Mouse (Mus musculus): ENCODE data around the gene Nxpe5. TPM values are rescaled to one million over a fixed set of nuclear protein-coding genes. Genes with fewer than 3 reads are reported as not detected.

Nxpe5 gene
- polyA plus RNA-seq (2014; fragmentation: Illumina TruSeq; extraction: RNeasy Lipid Tissue Mini Kit (QIAGEN cat#74804); ENCODE audit: low read depth, low replicate concordance), result not detected

GRCm38 (mm10) chr5:138225700-138226099 lies at the start of gene Nxpe5:
Gene Nxpe5 (plus strand): TSS chr5:138225898.

GRCm38 (mm10) chr5:138186950-138187638 lies 38.6 kb upstream of the Nxpe5 start, which contains the start of the genes Taf6 and Cnpy4:
Gene Taf6 (minus strand): TSS chr5:138187451.
Gene Cnpy4 (plus strand): TSS chr5:138187485.

GRCm38 (mm10) chr5:138193771-138194727 lies 31.6 kb upstream of the Nxpe5 start, which contains the start of gene Mblac1:
Gene Mblac1 (plus strand): TSS chr5:138194314.

GRCm38 (mm10) chr5:138255353-138256093 lies 29.8 kb downstream of the Nxpe5 start, which contains the start of gene Lamtor4:
Gene Lamtor4 (plus strand): TSS chr5:138255482.

GRCm38 (mm10) chr5:138263260-138264206 lies 37.8 kb downstream of the Nxpe5 start, which contains the start of gene BC037034:
Gene BC037034 (minus strand): TSS chr5:138264033.

GRCm38 (mm10) chr5:138272409-138272923 lies 46.8 kb downstream of the Nxpe5 start, which contains the start of gene Gal3st4:
Gene Gal3st4 (minus strand): TSS chr5:138272840.

GRCm38 (mm10) chr5:138279585-138280424 lies 54.1 kb downstream of the Nxpe5 start, which contains the start of the genes Gm43720, Gpc2 and Stag3:
Gene Gm43720 (minus strand): TSS chr5:138279958.
Gene Gpc2 (minus strand): TSS chr5:138280005.
Gene Stag3 (plus strand): TSS chr5:138280240.

Other genes with a start within 250 kb of the Nxpe5 start
- 14.1 TPM for gene Azgp1, start 244.4 kb upstream of the Nxpe5 start, polyA plus RNA-seq (2014; fragmentation: Illumina TruSeq; extraction: RNeasy Lipid Tissue Mini Kit (QIAGEN cat#74804); ENCODE audit: low read depth, low replicate concordance)
- not detected for gene Smok3a, start 204.6 kb upstream of the Nxpe5 start, polyA plus RNA-seq (2014; fragmentation: Illumina TruSeq; extraction: RNeasy Lipid Tissue Mini Kit (QIAGEN cat#74804); ENCODE audit: low read depth, low replicate concordance)
- gene Smok3b, start 204.5 kb upstream of the Nxpe5 start, polyA plus RNA-seq (2014; fragmentation: Illumina TruSeq; extraction: RNeasy Lipid Tissue Mini Kit (QIAGEN cat#74804); ENCODE audit: low read depth, low replicate concordance), result not detected
- gene Smok3c, start 172.7 kb upstream of the Nxpe5 start, polyA plus RNA-seq (2014; fragmentation: Illumina TruSeq; extraction: RNeasy Lipid Tissue Mini Kit (QIAGEN cat#74804); ENCODE audit: low read depth, low replicate concordance), result not detected
- gene Zkscan1, start 140.8 kb upstream of the Nxpe5 start, polyA plus RNA-seq (2014; fragmentation: Illumina TruSeq; extraction: RNeasy Lipid Tissue Mini Kit (QIAGEN cat#74804); ENCODE audit: low read depth, low replicate concordance), result 50.9 TPM
- 17.5 TPM for gene Zscan21, start 109.0 kb upstream of the Nxpe5 start, polyA plus RNA-seq (2014; fragmentation: Illumina TruSeq; extraction: RNeasy Lipid Tissue Mini Kit (QIAGEN cat#74804); ENCODE audit: low read depth, low replicate concordance)
- gene Zfp113, start 70.2 kb upstream of the Nxpe5 start, polyA plus RNA-seq (2014; fragmentation: Illumina TruSeq; extraction: RNeasy Lipid Tissue Mini Kit (QIAGEN cat#74804); ENCODE audit: low read depth, low replicate concordance), result 16.9 TPM
- gene Cops6, start 64.8 kb upstream of the Nxpe5 start, polyA plus RNA-seq (2014; fragmentation: Illumina TruSeq; extraction: RNeasy Lipid Tissue Mini Kit (QIAGEN cat#74804); ENCODE audit: low read depth, low replicate concordance), result 75.6 TPM
- gene Ap4m1, start 53.9 kb upstream of the Nxpe5 start, polyA plus RNA-seq (2014; fragmentation: Illumina TruSeq; extraction: RNeasy Lipid Tissue Mini Kit (QIAGEN cat#74804); ENCODE audit: low read depth, low replicate concordance), result 4.8 TPM
- gene Mcm7, start 53.5 kb upstream of the Nxpe5 start, polyA plus RNA-seq (2014; fragmentation: Illumina TruSeq; extraction: RNeasy Lipid Tissue Mini Kit (QIAGEN cat#74804); ENCODE audit: low read depth, low replicate concordance), result 6.9 TPM
- 2.7 TPM for gene Taf6, start 38.4 kb upstream of the Nxpe5 start, polyA plus RNA-seq (2014; fragmentation: Illumina TruSeq; extraction: RNeasy Lipid Tissue Mini Kit (QIAGEN cat#74804); ENCODE audit: low read depth, low replicate concordance)
- 9.6 TPM for gene Cnpy4, start 38.4 kb upstream of the Nxpe5 start, polyA plus RNA-seq (2014; fragmentation: Illumina TruSeq; extraction: RNeasy Lipid Tissue Mini Kit (QIAGEN cat#74804); ENCODE audit: low read depth, low replicate concordance)
- gene Mblac1, start 31.6 kb upstream of the Nxpe5 start, polyA plus RNA-seq (2014; fragmentation: Illumina TruSeq; extraction: RNeasy Lipid Tissue Mini Kit (QIAGEN cat#74804); ENCODE audit: low read depth, low replicate concordance), result 0.36 TPM
- gene Lamtor4, start 29.6 kb downstream of the Nxpe5 start, polyA plus RNA-seq (2014; fragmentation: Illumina TruSeq; extraction: RNeasy Lipid Tissue Mini Kit (QIAGEN cat#74804); ENCODE audit: low read depth, low replicate concordance), result 2.1 TPM
- gene BC037034, start 38.1 kb downstream of the Nxpe5 start, polyA plus RNA-seq (2014; fragmentation: Illumina TruSeq; extraction: RNeasy Lipid Tissue Mini Kit (QIAGEN cat#74804); ENCODE audit: low read depth, low replicate concordance), result 1.3 TPM
- not detected for gene Gal3st4, start 46.9 kb downstream of the Nxpe5 start, polyA plus RNA-seq (2014; fragmentation: Illumina TruSeq; extraction: RNeasy Lipid Tissue Mini Kit (QIAGEN cat#74804); ENCODE audit: low read depth, low replicate concordance)
- gene Gm43720, start 54.1 kb downstream of the Nxpe5 start, polyA plus RNA-seq (2014; fragmentation: Illumina TruSeq; extraction: RNeasy Lipid Tissue Mini Kit (QIAGEN cat#74804); ENCODE audit: low read depth, low replicate concordance), result not detected
- gene Gpc2, start 54.1 kb downstream of the Nxpe5 start, polyA plus RNA-seq (2014; fragmentation: Illumina TruSeq; extraction: RNeasy Lipid Tissue Mini Kit (QIAGEN cat#74804); ENCODE audit: low read depth, low replicate concordance), result not detected
- gene Stag3, start 54.3 kb downstream of the Nxpe5 start, polyA plus RNA-seq (2014; fragmentation: Illumina TruSeq; extraction: RNeasy Lipid Tissue Mini Kit (QIAGEN cat#74804); ENCODE audit: low read depth, low replicate concordance), result not detected
- not detected for gene Pvrig, start 116.1 kb downstream of the Nxpe5 start, polyA plus RNA-seq (2014; fragmentation: Illumina TruSeq; extraction: RNeasy Lipid Tissue Mini Kit (QIAGEN cat#74804); ENCODE audit: low read depth, low replicate concordance)
- gene Zfp157, start 215.6 kb downstream of the Nxpe5 start, polyA plus RNA-seq (2014; fragmentation: Illumina TruSeq; extraction: RNeasy Lipid Tissue Mini Kit (QIAGEN cat#74804); ENCODE audit: low read depth, low replicate concordance), result 24.4 TPM

Measured in kidney, adult 10 weeks (tissue).